Mouse (Mus musculus) left cerebral cortex, adult 9 months (tissue): ENCODE data around the gene Acd.

ENCODE experiments used
- DNase-seq, 2 experiments: peaks; one replicate each; pipeline ENCODE4 v3.0.0; 2022; ENCODE audit warnings: low spot score in 2 of 2

Acd gene

DNA sequence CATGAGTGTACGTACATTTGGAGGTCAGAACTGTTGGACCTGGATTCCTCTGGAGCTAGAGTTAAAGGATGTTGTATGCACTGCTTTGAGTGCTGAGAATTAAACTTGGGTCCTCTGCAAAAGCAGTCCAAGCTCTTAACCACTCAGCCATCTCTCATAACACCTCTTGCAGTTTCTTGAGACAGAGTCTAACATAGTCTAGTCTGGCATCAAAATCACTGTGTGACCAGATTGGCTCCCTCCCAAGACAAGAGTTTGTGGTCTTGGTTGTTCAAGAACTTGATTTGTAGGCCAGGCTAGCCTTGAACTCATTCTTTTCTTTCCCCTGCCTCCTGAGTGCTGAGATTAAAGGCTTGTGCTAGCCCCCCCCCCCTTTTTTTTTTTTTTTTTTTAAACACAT, 52.0 kb downstream of the Acd start:
- no peak for DNase-seq
